Mouse (Mus musculus) brain, embryonic 14.5 days (tissue): ENCODE measurements at regions not wholly inside any gene's neighbourhood (a gene's known extent, or its start where the extent isn't known, plus 50 kb on each side); places are given as distances from the start of the nearest gene placed in this dataset.

ENCODE experiments used
- CTCF ChIP-seq: fragments of 200-500 bp; IDR thresholded peaks from 2 replicates; pipeline ENCODE4 v1.5.1; 2012; ENCODE audit warnings: inconsistent platforms, mild to moderate bottlenecking, moderate library complexity, borderline replicate concordance; ENCODE audit not compliant: insufficient read depth, insufficient read length; ENCODE audit errors: extremely low read depth
- POLR2A ChIP-seq: fragments of 200-500 bp; IDR thresholded peaks from 2 replicates; pipeline ENCODE4 v1.6.1; 2012; ENCODE audit warnings: mild to moderate bottlenecking, inconsistent platforms, borderline replicate concordance; ENCODE audit not compliant: poor library complexity, insufficient read depth, insufficient read length, severe bottlenecking; ENCODE audit errors: extremely low read depth

DNA sequence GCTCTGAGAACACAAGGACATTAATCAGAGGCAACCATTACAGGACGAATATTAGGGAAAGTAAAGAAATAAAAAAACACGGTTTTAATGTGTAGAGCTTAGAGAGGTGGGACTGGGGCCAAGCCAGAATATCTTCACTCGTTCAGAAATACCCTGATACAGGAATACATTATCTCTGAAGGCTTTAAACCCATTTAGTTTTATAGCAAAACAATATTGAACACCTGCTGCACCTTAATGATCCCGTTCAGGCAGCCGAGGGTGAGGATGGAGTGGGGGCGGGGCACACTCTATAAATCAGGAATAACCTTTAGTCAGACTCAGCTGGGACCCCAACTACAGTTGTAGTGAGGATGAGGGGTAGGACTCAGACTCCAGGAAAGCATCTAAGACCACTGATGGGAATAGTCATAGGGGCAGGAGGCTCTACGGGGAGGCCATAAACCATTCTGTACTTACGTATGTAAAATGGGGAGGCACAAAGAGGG, 508.0 kb upstream of the Adam5 start:
- TF ChIP-seq CTCF (no peak), POLR2A (no peak)
